Mouse (Mus musculus): ENCODE results near the gene Emc9. TPM values are rescaled to one million over a fixed set of nuclear protein-coding genes. Genes with fewer than 3 reads are reported as not detected.

Emc9 gene
- polyA plus RNA-seq, 1 experiment from 2014 or later = 7.6 TPM

DNA sequence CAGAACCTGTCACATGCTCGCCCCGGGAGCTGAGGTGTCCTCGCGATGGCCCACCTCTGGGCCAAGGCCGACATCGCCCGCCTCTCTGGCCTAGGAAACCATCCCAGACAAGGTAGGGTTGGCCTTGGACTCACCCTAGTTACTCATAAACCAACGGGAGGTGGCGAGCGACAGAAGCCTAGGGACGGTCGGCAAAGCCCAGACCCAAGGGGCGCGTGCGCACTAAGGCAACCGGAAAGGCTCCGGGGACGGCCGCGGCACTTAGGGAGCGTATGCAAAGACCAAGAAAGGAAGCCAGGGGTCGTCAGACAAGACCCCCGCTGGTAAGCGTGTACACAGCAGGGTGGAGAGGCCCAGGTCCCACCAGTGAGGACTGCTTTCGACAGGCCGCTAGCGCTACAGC is 25.3 kb downstream of the Emc9 start, which contains the start of gene Dcaf11:
TSS of gene Dcaf11 (plus strand) at position 208 of the 403 bp plus-strand sequence.
- peak within 1 kb of the TSS; percentile 42 for H3K4me3 ChIP-seq (ENCODE audit: low read depth, low read length)
- peak within 1 kb of the TSS; percentile 89 for H3K27ac ChIP-seq (ENCODE audit: low read depth, low read length)
- WGBS = under 1% methylated on average over 27 of the region's 27 CpGs
- H3K9ac ChIP-seq (ENCODE audit: low read length) = peak within 1 kb of the TSS; percentile 55
- DNase-seq (ENCODE audit: low spot score) (peak; percentile 94), ATAC-seq (ENCODE audit: insufficient read depth, low FRiP score, low TSS enrichment) (peak; percentile 84)
- H3K9me3 ChIP-seq (ENCODE audit: control insufficient read depth, low read length) = no peaks in the 10 kb centered on the region
- no peaks in the 10 kb centered on the region for H3K27me3 ChIP-seq (ENCODE audit: control insufficient read depth, insufficient read depth, low read length)
- peak within 1 kb of the TSS; percentile 84 for H3K4me2 ChIP-seq (ENCODE audit: low read depth)
- peaks cover 5% of the 10 kb centered on the region; the same call in 1 of the 2 replicates for H3K4me1 ChIP-seq (ENCODE audit: control insufficient read depth, insufficient read depth, low read length)
- H3K36me3 ChIP-seq (ENCODE audit: control insufficient read depth, insufficient read depth, low read length) = peaks cover under 1% of the 10 kb centered on the region; the same call in 1 of the 2 replicates

DNA sequence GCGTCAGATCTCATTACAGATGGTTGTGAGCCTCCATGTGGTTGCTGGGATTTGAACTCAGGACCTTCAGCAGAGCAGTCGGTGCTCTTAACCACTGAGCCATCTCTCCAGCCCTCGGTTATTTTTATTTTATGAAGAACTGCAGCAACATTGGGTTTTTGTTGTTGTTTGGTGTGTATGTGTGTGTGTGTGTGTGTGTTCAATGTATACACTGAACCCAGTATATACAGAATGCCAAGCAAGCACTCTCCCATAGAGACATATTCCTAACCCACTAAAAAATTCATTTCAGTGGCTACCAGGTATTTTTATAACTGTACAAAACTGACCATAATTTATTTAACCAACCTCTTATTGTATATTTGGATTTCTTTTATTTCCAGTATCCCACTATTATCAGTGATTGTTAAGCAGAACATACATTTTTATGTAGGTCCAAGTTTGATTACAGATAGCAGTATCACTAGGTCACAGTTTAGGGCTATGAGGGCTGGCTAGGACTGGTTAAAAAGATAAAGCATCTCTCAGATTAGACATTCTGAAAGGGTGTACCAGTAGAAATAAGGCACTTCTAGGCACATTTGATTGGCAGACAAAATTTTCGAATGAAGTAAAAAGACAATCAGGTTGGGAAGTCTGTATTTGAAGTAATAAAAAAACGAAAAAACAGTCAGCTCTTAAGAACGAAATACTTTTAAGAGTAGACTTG is 26.2 kb downstream of the Emc9 start:
- no peak for DNase-seq (ENCODE audit: low spot score)
- no peaks in the 10 kb centered on the region for H3K36me3 ChIP-seq (ENCODE audit: control insufficient read depth, insufficient read depth, low read length)
- no peak overlapping the region for H3K9ac ChIP-seq (ENCODE audit: low read length)

DNA sequence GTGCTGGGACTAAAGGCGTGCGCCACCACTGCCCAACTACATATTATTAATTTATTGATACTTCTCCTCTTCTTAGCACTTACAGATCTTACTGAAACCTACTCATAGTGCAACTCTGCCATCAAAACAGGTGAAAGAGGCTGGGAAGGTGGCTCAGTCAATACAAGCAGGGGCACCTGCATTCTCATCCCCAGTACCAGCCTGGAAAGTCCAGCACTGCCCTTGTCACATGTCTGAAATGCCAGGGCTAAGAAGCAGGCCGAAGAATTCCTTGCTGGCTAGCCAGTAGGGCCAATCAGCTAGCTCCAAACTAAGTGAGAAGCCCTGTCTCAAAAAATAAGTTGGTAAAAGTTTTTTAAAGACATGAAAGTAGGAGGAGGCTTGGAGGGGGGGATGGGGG is 27.5 kb downstream of the Emc9 start:
- DNase-seq (ENCODE audit: low spot score) (no peak), ATAC-seq (ENCODE audit: insufficient read depth, low FRiP score, low TSS enrichment) (no peak)
- H3K27me3 ChIP-seq (ENCODE audit: control insufficient read depth, insufficient read depth, low read length) = no peaks in the 10 kb centered on the region
- WGBS = 93% methylated on average over 3 of the region's 3 CpGs
- no peaks in the 10 kb centered on the region for H3K36me3 ChIP-seq (ENCODE audit: control insufficient read depth, insufficient read depth, low read length)
- H3K9ac ChIP-seq (ENCODE audit: low read length) = no peak overlapping the region
- H3K27ac ChIP-seq (ENCODE audit: low read depth, low read length) = no peak overlapping the region
- no peaks in the 10 kb centered on the region for H3K9me3 ChIP-seq (ENCODE audit: control insufficient read depth, low read length)
- peaks cover 5% of the 10 kb centered on the region; the same call in 1 of the 2 replicates for H3K4me1 ChIP-seq (ENCODE audit: control insufficient read depth, insufficient read depth, low read length)
- H3K4me3 ChIP-seq (ENCODE audit: low read depth, low read length) = no peak overlapping the region
- H3K4me2 ChIP-seq (ENCODE audit: low read depth) = no peak overlapping the region

More for the DNA sequence above, 26.2 kb downstream of the Emc9 start:
- Histone ChIP-seq H3K9me3 (ENCODE audit: control insufficient read depth, low read length) (no peaks in the 10 kb centered on the region), H3K27me3 (ENCODE audit: control insufficient read depth, insufficient read depth, low read length) (no peaks in the 10 kb centered on the region), H3K4me2 (ENCODE audit: low read depth) (peak overlapping the region; percentile 47), H3K27ac (ENCODE audit: low read depth, low read length) (no peak overlapping the region), H3K4me3 (ENCODE audit: low read depth, low read length) (peak overlapping the region; percentile 42; the same call in 1 of the 2 replicates), H3K4me1 (ENCODE audit: control insufficient read depth, insufficient read depth, low read length) (peaks cover 5% of the 10 kb centered on the region; the same call in 1 of the 2 replicates)
- no peak for ATAC-seq (ENCODE audit: insufficient read depth, low FRiP score, low TSS enrichment)
- 59% methylated on average over 6 of the region's 6 CpGs for WGBS

DNA sequence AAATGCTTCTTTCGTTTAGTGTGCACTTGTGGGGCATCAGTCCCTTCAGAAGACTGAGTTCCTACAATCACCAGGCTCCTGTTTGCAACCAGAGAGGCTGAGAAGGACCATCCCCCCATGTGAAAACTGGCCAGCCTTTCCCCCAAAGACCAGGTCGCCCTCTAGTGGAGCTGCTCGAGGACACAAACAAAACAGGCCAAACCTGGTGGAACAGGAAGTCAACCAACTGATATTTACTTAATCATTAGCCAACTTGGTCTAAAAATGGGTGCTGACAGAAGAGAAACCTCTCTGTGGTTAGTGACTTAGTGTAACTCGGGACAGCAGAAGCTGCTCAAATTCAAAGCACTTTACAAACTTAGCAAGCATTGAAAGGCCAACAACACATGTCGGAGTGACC is 28.1 kb downstream of the Emc9 start:
- Histone ChIP-seq H3K36me3 (ENCODE audit: control insufficient read depth, insufficient read depth, low read length) (no peaks in the 10 kb centered on the region), H3K4me2 (ENCODE audit: low read depth) (no peak overlapping the region), H3K9ac (ENCODE audit: low read length) (no peak overlapping the region), H3K4me1 (ENCODE audit: control insufficient read depth, insufficient read depth, low read length) (peaks cover 5% of the 10 kb centered on the region; the same call in 1 of the 2 replicates), H3K4me3 (ENCODE audit: low read depth, low read length) (no peak overlapping the region), H3K27me3 (ENCODE audit: control insufficient read depth, insufficient read depth, low read length) (no peaks in the 10 kb centered on the region), H3K27ac (ENCODE audit: low read depth, low read length) (no peak overlapping the region), H3K9me3 (ENCODE audit: control insufficient read depth, low read length) (no peaks in the 10 kb centered on the region)
- 26% methylated on average over 5 of the region's 5 CpGs for WGBS
- DNase-seq (ENCODE audit: low spot score) = peak; percentile 61
- ATAC-seq (ENCODE audit: insufficient read depth, low FRiP score, low TSS enrichment) = no peak

DNA sequence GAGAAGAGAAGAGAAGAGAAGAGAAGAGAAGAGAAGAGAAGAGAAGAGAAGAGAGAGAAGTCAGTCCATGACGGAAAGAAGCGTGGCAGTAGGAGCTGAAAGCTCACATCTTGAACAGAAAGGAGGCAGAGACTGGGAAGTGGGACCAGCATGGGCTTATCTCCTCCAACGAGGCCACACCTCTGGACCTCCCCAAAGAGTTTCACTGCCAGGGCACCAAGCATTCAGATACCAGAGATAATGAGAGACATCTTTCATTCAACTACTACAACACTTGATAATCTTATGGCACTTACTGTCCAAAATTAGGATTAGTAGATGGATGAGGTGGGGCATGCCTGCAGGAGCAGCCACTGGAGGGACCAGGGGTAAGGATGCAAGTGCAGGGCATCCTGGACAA is 29.3 kb downstream of the Emc9 start:
- WGBS = 82% methylated on average over 3 of the region's 3 CpGs
- Histone ChIP-seq H3K36me3 (ENCODE audit: control insufficient read depth, insufficient read depth, low read length) (no peaks in the 10 kb centered on the region), H3K27ac (ENCODE audit: low read depth, low read length) (no peak overlapping the region), H3K4me1 (ENCODE audit: control insufficient read depth, insufficient read depth, low read length) (no peaks in the 10 kb centered on the region), H3K4me3 (ENCODE audit: low read depth, low read length) (no peak overlapping the region), H3K9me3 (ENCODE audit: control insufficient read depth, low read length) (no peaks in the 10 kb centered on the region), H3K27me3 (ENCODE audit: control insufficient read depth, insufficient read depth, low read length) (no peaks in the 10 kb centered on the region), H3K4me2 (ENCODE audit: low read depth) (no peak overlapping the region), H3K9ac (ENCODE audit: low read length) (no peak overlapping the region)
- DNase-seq (ENCODE audit: low spot score) = no peak
- no peak for ATAC-seq (ENCODE audit: insufficient read depth, low FRiP score, low TSS enrichment)

DNA sequence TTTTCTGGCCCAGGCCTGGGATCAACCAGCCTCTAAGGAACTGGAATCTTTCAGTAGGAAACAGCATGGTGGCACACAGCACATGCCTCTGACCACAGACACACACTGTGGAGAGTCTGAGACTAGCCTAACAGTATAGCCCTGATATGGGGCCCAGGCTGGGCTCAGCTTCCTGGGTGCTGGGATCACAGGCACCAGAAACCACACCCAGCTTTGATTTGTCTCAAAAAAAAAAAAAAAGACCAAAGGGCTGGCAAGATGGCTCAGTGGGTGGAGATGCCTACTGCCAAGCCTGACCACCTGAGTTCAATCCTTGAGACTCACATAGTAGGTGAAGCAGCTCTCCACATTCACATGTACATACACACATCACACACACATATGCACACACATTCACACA is 30.5 kb downstream of the Emc9 start:
- Histone ChIP-seq H3K36me3 (ENCODE audit: control insufficient read depth, insufficient read depth, low read length) (no peaks in the 10 kb centered on the region), H3K4me3 (ENCODE audit: low read depth, low read length) (no peak overlapping the region), H3K4me2 (ENCODE audit: low read depth) (no peak overlapping the region), H3K9me3 (ENCODE audit: control insufficient read depth, low read length) (no peaks in the 10 kb centered on the region), H3K27ac (ENCODE audit: low read depth, low read length) (no peak overlapping the region), H3K27me3 (ENCODE audit: control insufficient read depth, insufficient read depth, low read length) (no peaks in the 10 kb centered on the region), H3K9ac (ENCODE audit: low read length) (no peak overlapping the region), H3K4me1 (ENCODE audit: control insufficient read depth, insufficient read depth, low read length) (no peaks in the 10 kb centered on the region)
- DNase-seq (ENCODE audit: low spot score) (no peak), ATAC-seq (ENCODE audit: insufficient read depth, low FRiP score, low TSS enrichment) (no peak)

DNA sequence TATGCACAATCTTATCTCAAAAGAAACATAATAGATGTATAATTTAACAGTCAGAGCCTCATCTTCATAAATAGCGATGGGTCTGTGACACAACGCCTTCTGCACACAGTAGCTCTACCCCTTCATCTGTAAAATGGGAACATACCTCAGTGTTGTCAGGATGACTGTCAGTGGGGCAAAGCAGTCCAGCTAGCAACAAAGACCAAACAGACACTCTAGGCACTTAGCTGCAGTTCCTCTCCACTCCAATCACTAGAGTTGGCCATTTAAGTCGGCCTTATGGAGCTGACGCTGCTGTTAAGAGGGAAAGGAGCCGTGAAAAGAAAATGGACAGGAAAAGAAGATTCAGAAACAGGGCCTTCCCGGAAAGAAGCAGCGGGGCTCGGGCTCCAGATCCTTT is 33.3 kb downstream of the Emc9 start:
- no peaks in the 10 kb centered on the region for H3K9me3 ChIP-seq (ENCODE audit: control insufficient read depth, low read length)
- no peak overlapping the region for H3K4me2 ChIP-seq (ENCODE audit: low read depth)
- no peak overlapping the region for H3K9ac ChIP-seq (ENCODE audit: low read length)
- H3K27me3 ChIP-seq (ENCODE audit: control insufficient read depth, insufficient read depth, low read length) = no peaks in the 10 kb centered on the region
- DNase-seq (ENCODE audit: low spot score) = no peak
- H3K27ac ChIP-seq (ENCODE audit: low read depth, low read length) = no peak overlapping the region
- no peak overlapping the region for H3K4me3 ChIP-seq (ENCODE audit: low read depth, low read length)
- H3K4me1 ChIP-seq (ENCODE audit: control insufficient read depth, insufficient read depth, low read length) = no peaks in the 10 kb centered on the region
- no peaks in the 10 kb centered on the region for H3K36me3 ChIP-seq (ENCODE audit: control insufficient read depth, insufficient read depth, low read length)
- WGBS = 95% methylated on average over 8 of the region's 8 CpGs
- ATAC-seq (ENCODE audit: insufficient read depth, low FRiP score, low TSS enrichment) = no peak

DNA sequence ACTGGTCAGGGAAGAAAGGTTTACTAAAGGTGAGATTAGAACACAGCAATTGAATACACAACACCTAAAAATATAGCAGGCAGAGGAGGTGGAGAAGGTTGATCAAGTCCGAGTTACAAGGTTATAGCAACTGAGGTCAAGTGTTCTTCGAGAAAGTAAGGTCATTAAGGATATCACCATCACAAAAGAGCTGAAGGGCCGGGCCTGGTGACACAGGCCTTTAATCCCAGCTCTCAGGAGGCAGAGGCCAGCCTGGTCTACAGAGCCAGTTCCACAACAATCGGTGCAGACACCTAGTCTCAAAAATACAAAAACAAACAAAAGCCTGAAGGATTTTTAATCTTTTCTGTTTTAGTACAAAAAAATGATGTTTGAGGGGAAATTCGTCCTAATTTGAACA is 33.8 kb downstream of the Emc9 start:
- Histone ChIP-seq H3K9me3 (ENCODE audit: control insufficient read depth, low read length) (no peaks in the 10 kb centered on the region), H3K27me3 (ENCODE audit: control insufficient read depth, insufficient read depth, low read length) (no peaks in the 10 kb centered on the region), H3K4me1 (ENCODE audit: control insufficient read depth, insufficient read depth, low read length) (no peaks in the 10 kb centered on the region), H3K4me3 (ENCODE audit: low read depth, low read length) (no peak overlapping the region), H3K27ac (ENCODE audit: low read depth, low read length) (no peak overlapping the region), H3K9ac (ENCODE audit: low read length) (no peak overlapping the region), H3K36me3 (ENCODE audit: control insufficient read depth, insufficient read depth, low read length) (no peaks in the 10 kb centered on the region), H3K4me2 (ENCODE audit: low read depth) (no peak overlapping the region)
- no peak for DNase-seq (ENCODE audit: low spot score)
- WGBS = 59% methylated on average over 5 of the region's 5 CpGs
- ATAC-seq (ENCODE audit: insufficient read depth, low FRiP score, low TSS enrichment) = no peak

DNA sequence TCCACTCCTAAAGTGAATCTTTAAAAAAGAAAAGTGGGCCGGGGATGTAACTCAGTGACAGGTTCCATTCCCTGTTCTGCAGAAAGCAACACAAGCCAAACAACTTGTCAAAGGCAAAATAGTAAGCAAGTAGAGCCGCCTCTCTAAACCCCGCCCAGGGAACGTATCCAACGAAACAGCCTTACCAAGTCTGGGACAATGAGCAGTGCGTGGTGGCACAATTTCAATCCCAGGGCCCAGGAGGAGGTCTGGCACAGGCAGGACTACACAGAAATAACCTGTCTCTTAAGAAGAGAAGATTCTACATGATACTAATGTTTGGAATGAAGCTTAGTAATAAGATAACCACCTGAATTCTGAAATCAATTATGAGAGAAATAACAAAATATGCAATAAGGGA is 34.9 kb downstream of the Emc9 start:
- no peak for DNase-seq (ENCODE audit: low spot score)
- Histone ChIP-seq H3K4me1 (ENCODE audit: control insufficient read depth, insufficient read depth, low read length) (no peaks in the 10 kb centered on the region), H3K36me3 (ENCODE audit: control insufficient read depth, insufficient read depth, low read length) (no peaks in the 10 kb centered on the region), H3K4me3 (ENCODE audit: low read depth, low read length) (no peak overlapping the region), H3K27me3 (ENCODE audit: control insufficient read depth, insufficient read depth, low read length) (no peaks in the 10 kb centered on the region), H3K9ac (ENCODE audit: low read length) (no peak overlapping the region), H3K27ac (ENCODE audit: low read depth, low read length) (no peak overlapping the region), H3K9me3 (ENCODE audit: control insufficient read depth, low read length) (no peaks in the 10 kb centered on the region), H3K4me2 (ENCODE audit: low read depth) (no peak overlapping the region)
- ATAC-seq (ENCODE audit: insufficient read depth, low FRiP score, low TSS enrichment) = no peak
- 86% methylated on average over 6 of the region's 6 CpGs for WGBS
